Mouse (Mus musculus): ENCODE data around the gene Gatd1. TPM values are rescaled to one million over a fixed set of nuclear protein-coding genes. Genes with fewer than 3 reads are reported as not detected.
"Not testable (repeated sequence)": the region's sequence is repeated elsewhere in the genome, so short reads cannot be mapped to it uniquely, and the experiment has no call there.

Gene Gatd1
- 10 to 100 TPM; 37.4 to 37.6 TPM for total RNA-seq (2021)
- long read RNA-seq, experiment 1, transcript Gatd1-201 (8 exons, 1,898 nt) = major isoform, 21 of 25 reads
- long read RNA-seq, experiment 1, partial matches to known transcripts = 1 of 25 reads
- long read RNA-seq, experiment 1, other reads (novel, unspliced or antisense) = 3 of 25 reads
- long read RNA-seq, experiment 2, transcript Gatd1-201 (8 exons, 1,898 nt) = major isoform, 42 of 46 reads
- long read RNA-seq, experiment 2, partial matches to known transcripts = 0 of 46 reads
- long read RNA-seq, experiment 2, other reads (novel, unspliced or antisense) = 2 of 46 reads

GRCm38 (mm10) chr7:141413809-141414584 is at the start of gene Gatd1:
Gene Gatd1 (minus strand): TSS chr7:141414136.
- peak; percentile 98 to 99 for DNase-seq (ENCODE audit: low spot score in 2 of 2)

DNA sequence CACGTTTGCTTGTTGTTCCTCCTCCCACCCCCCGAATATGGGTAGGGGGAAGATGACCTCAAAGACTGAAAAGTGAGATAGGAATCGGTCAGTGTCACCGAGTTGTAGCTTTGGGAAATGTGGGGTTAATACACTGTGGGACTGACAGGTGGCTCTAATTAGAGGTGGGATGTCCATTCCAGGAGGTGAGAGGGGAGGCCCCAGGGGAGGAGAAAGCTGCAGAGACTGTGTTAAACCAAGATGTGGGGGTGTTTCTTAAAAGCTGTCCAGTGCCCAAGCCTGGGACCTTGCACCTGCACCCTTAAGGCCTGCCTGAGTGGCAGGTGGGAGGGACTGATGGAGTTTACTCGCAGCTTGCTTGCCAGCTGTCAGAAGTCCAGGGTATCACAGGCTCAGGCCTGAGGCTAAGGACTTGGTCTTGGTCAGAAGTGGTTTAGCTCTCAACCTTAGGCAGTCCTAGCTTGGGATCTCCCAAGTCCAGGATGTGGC is 48.4 kb upstream of the Gatd1 start:
- no peak for DNase-seq (ENCODE audit: low spot score in 2 of 2)

DNA sequence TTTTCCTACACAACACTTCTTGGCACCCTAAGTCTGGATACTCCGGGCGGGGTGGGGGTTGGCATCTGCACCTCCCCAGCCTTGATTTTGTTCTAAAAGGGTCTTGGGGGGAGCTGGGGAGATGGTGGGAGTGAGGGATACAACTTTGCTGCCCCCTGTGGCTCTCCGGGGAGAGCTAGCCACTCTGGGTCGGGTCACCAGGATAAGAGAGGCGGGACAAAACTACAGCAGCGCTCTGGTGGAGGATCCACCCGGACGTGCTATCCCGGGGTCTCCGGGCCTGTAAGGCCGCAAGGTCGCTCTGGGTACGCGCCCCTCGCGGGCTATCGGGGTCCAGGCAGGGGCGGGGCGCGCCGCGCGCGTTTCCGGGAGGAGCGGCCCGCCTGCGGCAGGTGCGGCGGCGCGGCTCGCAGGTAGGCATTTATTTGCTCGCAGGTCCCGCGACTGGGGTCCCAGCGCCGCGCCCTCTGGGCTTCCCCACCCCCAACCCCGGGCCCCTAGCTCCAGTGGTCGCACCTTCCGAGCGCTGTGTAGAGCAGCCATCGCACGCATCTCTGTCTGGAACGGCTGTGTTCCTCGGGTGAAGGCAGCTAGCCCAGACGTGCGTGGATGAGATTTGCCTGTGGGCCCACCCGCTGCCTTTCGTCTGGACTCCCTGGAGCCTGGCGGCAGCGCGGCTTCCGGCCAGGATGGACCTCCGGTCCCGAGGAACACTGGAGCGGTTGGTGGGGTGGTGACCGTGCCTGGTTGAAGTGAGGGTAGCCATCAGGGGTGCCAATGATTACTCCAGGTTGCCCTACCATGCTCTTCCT is 47.8 kb upstream of the Gatd1 start:
- no peak for DNase-seq (ENCODE audit: low spot score in 2 of 2)

- DNase-seq (ENCODE audit: low spot score in 2 of 2) = no peak
Observed at GRCm38 (mm10) chr7:141460391-141461113, 46.6 kb upstream of the Gatd1 start, which contains the start of gene Cracr2b. Gene Cracr2b (plus strand): TSS chr7:141461094.

DNA sequence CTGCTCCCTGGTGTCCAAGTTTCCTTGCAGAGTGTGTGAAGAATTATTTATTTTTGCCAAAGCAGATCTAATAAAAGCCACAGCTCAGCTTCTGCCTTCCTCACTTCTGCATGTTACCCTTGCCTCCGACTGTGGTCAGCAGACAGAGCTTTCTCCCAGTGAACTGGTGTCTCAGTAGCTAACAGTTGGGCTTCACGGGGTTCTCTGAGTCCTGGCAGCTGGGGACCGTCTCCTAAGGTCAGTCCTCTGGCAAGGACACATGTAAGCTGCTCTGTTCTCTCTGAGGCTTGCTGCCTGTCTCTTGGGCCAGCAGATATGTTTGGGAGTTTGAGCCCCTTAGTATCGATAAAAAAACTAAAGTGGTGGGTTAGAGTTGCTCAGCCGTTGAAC is 46.1 kb upstream of the Gatd1 start:
- no peak for DNase-seq (ENCODE audit: low spot score in 2 of 2)

GRCm38 (mm10) chr7:141459301-141459711 is 45.4 kb upstream of the Gatd1 start:
- DNase-seq (ENCODE audit: low spot score in 2 of 2) = no peak

GRCm38 (mm10) chr7:141458661-141459060 is 44.7 kb upstream of the Gatd1 start:
- DNase-seq (ENCODE audit: low spot score in 2 of 2) = no peak

- DNase-seq (ENCODE audit: low spot score in 2 of 2) = no peak
Observed at GRCm38 (mm10) chr7:141457986-141458660, 44.2 kb upstream of the Gatd1 start.

DNA sequence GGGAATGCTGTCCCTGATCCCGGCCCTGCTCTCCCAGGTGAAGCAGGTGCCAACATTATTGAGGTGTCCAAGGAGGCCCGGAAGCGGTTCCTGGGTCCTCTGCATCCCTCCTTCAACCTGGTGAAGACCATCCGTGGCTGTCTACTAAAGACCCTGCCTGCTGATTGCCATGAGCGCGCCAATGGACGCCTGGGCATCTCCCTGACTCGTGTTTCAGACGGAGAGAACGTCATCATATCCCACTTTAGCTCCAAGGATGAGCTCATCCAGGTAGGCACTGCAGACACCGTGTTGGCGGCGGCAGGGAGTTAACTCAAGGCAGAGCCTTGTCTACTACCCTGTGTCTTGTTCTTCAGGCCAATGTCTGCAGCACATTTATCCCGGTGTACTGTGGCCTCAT is 43.3 kb upstream of the Gatd1 start:
- DNase-seq (ENCODE audit: low spot score in 2 of 2) = no peak

DNA sequence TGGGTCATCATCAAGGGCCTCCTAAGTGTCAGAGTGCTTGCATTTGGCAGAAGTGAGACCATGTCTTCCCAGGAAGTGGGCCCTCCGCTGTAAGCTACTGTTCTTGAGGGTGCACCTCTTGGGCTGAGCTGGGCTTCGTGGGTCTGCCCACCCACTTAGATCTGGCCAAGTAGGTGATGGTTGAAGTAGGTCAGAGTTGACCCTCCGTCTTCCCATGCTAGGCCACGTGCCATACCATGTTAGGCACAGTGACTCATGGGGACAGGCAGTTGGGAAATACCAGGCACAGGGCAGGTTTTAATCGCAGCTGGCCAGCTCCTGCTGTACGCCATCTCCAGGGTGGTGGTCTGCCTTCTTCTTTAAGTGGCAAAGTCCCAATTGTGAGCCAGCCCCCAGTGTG is 42.8 kb upstream of the Gatd1 start:
- DNase-seq (ENCODE audit: low spot score in 2 of 2) = no peak

DNA sequence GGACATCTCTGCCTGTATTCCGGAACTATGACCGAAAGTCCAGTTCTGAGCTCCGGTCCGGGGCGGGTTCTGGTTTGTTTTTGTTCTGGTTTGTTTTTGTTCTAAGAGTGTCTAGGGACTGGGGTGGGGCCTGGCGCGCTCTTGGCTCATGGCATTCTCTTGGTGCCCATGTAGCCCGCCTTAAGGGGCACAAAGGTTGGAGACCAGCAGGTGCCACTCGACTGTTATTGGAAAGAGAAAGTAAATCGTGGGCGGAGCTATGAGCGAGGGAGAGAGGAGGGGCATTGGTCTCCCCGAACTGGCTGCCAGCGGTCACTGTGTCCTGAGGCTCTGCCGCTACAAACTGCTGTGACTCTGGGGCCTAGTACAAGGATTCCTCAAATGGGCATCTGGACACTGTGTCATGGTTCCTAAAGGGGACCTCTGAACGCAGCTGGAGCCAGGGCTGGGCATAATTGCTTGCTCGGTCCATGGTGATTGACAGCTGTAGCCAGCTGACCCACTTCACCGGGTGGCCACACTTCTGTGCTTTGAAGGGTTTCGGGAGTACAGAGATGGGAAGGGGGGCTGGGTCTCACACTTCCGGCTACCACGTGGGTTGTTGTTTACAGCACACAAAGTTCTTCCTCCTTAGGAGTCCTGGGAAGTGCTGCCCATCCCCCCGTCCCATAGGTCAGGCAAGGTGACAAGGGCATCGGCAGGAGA is 41.8 kb upstream of the Gatd1 start:
- DNase-seq (ENCODE audit: low spot score in 2 of 2) = peak in 1 of 2 experiments; percentile 65

DNA sequence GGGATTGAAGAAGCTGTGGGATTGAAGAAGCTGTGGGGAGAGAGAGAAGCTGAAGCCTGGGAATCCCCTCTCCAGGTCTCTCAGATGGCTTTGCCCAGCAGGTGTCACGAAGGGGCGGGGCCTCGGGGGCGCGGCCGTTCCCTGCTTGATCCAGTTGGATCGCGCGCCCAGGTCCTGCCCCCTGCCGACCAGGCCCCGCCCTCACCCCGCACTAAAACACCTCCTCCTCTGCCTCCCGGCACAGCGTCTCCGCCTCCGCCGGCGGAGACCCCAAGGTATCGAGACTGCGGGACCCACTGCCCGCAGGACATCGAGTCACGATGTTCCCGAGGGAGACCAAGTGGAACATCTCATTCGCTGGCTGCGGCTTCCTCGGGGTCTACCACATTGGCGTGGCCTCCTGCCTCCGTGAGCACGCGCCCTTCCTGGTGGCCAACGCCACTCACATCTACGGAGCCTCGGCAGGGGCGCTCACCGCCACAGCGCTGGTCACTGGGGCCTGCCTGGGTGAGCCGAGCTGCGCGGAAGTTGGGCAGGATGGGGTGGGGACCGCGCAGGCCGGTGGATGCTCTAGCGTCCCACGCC is 41.1 kb upstream of the Gatd1 start, which contains the start of gene Pnpla2:
Pnpla2 (plus strand) TSS at position 232 of the 585 bp plus-strand sequence.
- DNase-seq (ENCODE audit: low spot score in 2 of 2) = peak; percentile 85 to 92

DNA sequence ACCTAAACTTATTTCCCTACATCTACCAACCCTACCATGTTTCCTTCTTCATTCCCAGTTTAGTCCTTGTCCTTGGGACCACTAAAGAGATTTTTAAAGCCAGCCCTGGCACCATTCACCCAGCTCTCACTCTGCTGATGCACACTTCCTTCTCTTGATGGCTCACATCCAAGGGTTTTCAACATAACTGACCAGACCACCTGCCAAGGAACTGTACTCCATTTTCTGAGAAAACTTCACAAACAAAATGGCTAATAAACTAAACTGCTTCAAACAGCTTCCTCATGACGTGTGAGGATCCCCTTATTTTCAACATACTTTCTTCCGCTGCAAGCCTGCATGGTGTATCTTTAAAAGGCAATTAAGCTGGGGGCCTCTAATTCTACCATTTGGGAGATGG is 39.7 kb upstream of the Gatd1 start:
- no peak for DNase-seq (ENCODE audit: low spot score in 2 of 2)

- DNase-seq (ENCODE audit: low spot score in 2 of 2) = no peak
Observed at GRCm38 (mm10) chr7:141451928-141452327, 38.0 kb upstream of the Gatd1 start.

- DNase-seq (ENCODE audit: low spot score in 2 of 2) = peak; percentile 95 to 98
Observed at GRCm38 (mm10) chr7:141447110-141447991, 33.4 kb upstream of the Gatd1 start, which contains the start of gene Rplp2. Gene Rplp2 (plus strand): TSS chr7:141447370.

- not testable (repeated sequence) for DNase-seq (ENCODE audit: low spot score in 2 of 2)
Observed at GRCm38 (mm10) chr7:141446374-141446773, 32.4 kb upstream of the Gatd1 start.

DNA sequence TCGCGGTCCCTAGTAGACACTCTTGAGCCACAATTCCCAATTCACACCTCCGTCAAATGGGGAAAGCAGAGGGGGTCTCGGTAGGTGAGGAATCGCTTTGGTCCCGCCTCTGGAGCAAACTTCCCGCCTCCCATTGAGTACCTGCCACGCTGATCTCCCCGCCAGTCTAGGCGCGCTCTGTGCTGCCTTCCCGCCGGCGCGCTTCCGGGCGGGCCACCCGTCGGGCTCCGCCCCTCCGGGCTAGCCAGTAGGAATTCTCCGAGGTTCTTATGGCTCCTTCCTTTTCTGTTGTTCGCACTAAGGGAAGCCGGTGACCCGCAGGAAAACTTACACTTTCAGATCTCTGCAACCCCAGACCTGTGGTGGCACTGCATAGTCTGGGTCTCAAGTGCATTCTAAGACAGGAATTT is 29.9 kb upstream of the Gatd1 start, which contains the start of gene Pidd1:
Pidd1 (minus strand) TSS at position 198 of the 410 bp plus-strand sequence.
- no peak for DNase-seq (ENCODE audit: low spot score in 2 of 2)

Measured in layer of hippocampus, postnatal 14 days (tissue).